Mouse (Mus musculus) lung, adult 18-20 months (tissue): Measurements from ENCODE around the gene Asic4.

ENCODE experiments used
- DNase-seq, 2 experiments: peaks; one replicate each; pipeline ENCODE4 v3.0.0; 2022; ENCODE audit warnings: mixed read lengths in 2 of 2

The Asic4 gene

GRCm38 (mm10) chr1:75504256-75505045 is 54.2 kb downstream of the Asic4 start:
- no peak for DNase-seq

GRCm38 (mm10) chr1:75505159-75505955 is 55.1 kb downstream of the Asic4 start:
- peak; percentile 35 to 54 for DNase-seq

- DNase-seq = peak in 1 of 2 experiments; percentile 41
Measured at GRCm38 (mm10) chr1:75505956-75506831, 56.0 kb downstream of the Asic4 start, which contains the start of gene Obsl1. TSS of gene Obsl1 (minus strand) at chr1:75506452.

- DNase-seq = no peak
Measured at GRCm38 (mm10) chr1:75507006-75507405, 56.8 kb downstream of the Asic4 start, which contains the start of gene Inha. TSS of gene Inha (plus strand) at chr1:75507077.

- no peak for DNase-seq
Measured at GRCm38 (mm10) chr1:75509586-75509985, 59.4 kb downstream of the Asic4 start.

- no peak for DNase-seq
Measured at GRCm38 (mm10) chr1:75510154-75510553, 59.9 kb downstream of the Asic4 start.

GRCm38 (mm10) chr1:75511437-75512210 is 61.4 kb downstream of the Asic4 start:
- no peak for DNase-seq

- DNase-seq = no peak
Measured at GRCm38 (mm10) chr1:75512550-75512949, 62.3 kb downstream of the Asic4 start.

GRCm38 (mm10) chr1:75516703-75517380 is 66.6 kb downstream of the Asic4 start:
- DNase-seq = no peak

GRCm38 (mm10) chr1:75517984-75518383 is 67.7 kb downstream of the Asic4 start:
- no peak for DNase-seq

- no peak for DNase-seq
Measured at GRCm38 (mm10) chr1:75518427-75518826, 68.2 kb downstream of the Asic4 start.

GRCm38 (mm10) chr1:75519576-75519975 is 69.3 kb downstream of the Asic4 start:
- no peak for DNase-seq

GRCm38 (mm10) chr1:75521321-75522031 is 71.2 kb downstream of the Asic4 start, which contains the start of gene Stk11ip:
TSS of gene Stk11ip (plus strand) at chr1:75521529.
- peak; percentile 91 to 95 for DNase-seq
